Mouse (Mus musculus) brain, embryonic 18.5 days (tissue): ENCODE data around the gene Npy5r.

Source experiments
- DNase-seq: peaks from one replicate; pipeline ENCODE4 v3.0.0-alpha.2; 2012; ENCODE audit warnings: low read depth, low spot score

Npy5r gene

GRCm38 (mm10) chr8:66687511-66688329, at the start of gene Npy5r:
Gene Npy5r, minus strand, starts transcription at chr8:66688128.
- DNase-seq, result no peak

GRCm38 (mm10) chr8:66731957-66732356, 44.0 kb upstream of the Npy5r start:
- DNase-seq, result no peak

- DNase-seq, result no peak
These were observed 41.5 kb upstream of the Npy5r start for GRCm38 (mm10) chr8:66729446-66729845.

- no peak for DNase-seq
These were observed 34.9 kb upstream of the Npy5r start for GRCm38 (mm10) chr8:66722835-66723234.

- peak; percentile 22 for DNase-seq
These were observed 26.5 kb upstream of the Npy5r start for GRCm38 (mm10) chr8:66714324-66714975.

- DNase-seq, result no peak
These were observed 10.9 kb upstream of the Npy5r start for GRCm38 (mm10) chr8:66698782-66699181.

GRCm38 (mm10) chr8:66698011-66698410, 10.1 kb upstream of the Npy5r start:
- no peak for DNase-seq

GRCm38 (mm10) chr8:66696970-66697843, 9.3 kb upstream of the Npy5r start, which contains the start of gene Npy1r:
Gene Npy1r, plus strand, starts transcription at chr8:66697192.
- DNase-seq, result peak; percentile 65

GRCm38 (mm10) chr8:66690402-66690801, 2.5 kb upstream of the Npy5r start:
- no peak for DNase-seq

- DNase-seq, result no peak
These were observed 871 bp upstream of the Npy5r start for GRCm38 (mm10) chr8:66688799-66689198.

- DNase-seq, result no peak
These were observed 467 bp upstream of the Npy5r start for GRCm38 (mm10) chr8:66688395-66688794.

- no peak for DNase-seq
These were observed 6.7 kb downstream of the Npy5r start for GRCm38 (mm10) chr8:66681261-66681660.

GRCm38 (mm10) chr8:66630721-66631120, 57.2 kb downstream of the Npy5r start:
- DNase-seq, result no peak
